Mouse (Mus musculus): ENCODE measurements around the gene Fbxw4. TPM values are rescaled to one million over a fixed set of nuclear protein-coding genes. Genes with fewer than 3 reads are reported as not detected.
"Not testable (repeated sequence)": the region's sequence is repeated elsewhere in the genome, so short reads cannot be mapped to it uniquely, and the experiment has no call there.

Gene Fbxw4
- total RNA-seq, 2 experiments from 2014 or later: 34.4 to 35.9 TPM

GRCm38 (mm10) chr19:45560153-45560890 lies 99.8 kb downstream of the Fbxw4 start, which contains the start of the genes Poll and Gm17018:
Gene Poll (minus strand): TSS chr19:45560531.
Gene Gm17018 (plus strand): TSS chr19:45560615.
- peak; percentile 82 to 85 for DNase-seq (ENCODE audit: low spot score in 2 of 2)
- intact Hi-C loops (cut with DNase I): no loop called here

GRCm38 (mm10) chr19:45554136-45554535 lies 106.0 kb downstream of the Fbxw4 start:
- DNase-seq (ENCODE audit: low spot score in 2 of 2): no peak
- intact Hi-C loops (cut with DNase I): no loop called here

- no peak for DNase-seq (ENCODE audit: low spot score in 2 of 2)
- intact Hi-C loops (cut with DNase I): no loop called here
These were observed 107.9 kb downstream of the Fbxw4 start for GRCm38 (mm10) chr19:45552187-45552586.

- DNase-seq (ENCODE audit: low spot score in 2 of 2): no peak
- intact Hi-C loops (cut with DNase I): loop anchor here (10.0 kb wide), 2 partner anchors 245 to 475 kb away; partner anchors contain the start of gene Kazald1
These were observed 110.2 kb downstream of the Fbxw4 start for GRCm38 (mm10) chr19:45549948-45550347.

DNA sequence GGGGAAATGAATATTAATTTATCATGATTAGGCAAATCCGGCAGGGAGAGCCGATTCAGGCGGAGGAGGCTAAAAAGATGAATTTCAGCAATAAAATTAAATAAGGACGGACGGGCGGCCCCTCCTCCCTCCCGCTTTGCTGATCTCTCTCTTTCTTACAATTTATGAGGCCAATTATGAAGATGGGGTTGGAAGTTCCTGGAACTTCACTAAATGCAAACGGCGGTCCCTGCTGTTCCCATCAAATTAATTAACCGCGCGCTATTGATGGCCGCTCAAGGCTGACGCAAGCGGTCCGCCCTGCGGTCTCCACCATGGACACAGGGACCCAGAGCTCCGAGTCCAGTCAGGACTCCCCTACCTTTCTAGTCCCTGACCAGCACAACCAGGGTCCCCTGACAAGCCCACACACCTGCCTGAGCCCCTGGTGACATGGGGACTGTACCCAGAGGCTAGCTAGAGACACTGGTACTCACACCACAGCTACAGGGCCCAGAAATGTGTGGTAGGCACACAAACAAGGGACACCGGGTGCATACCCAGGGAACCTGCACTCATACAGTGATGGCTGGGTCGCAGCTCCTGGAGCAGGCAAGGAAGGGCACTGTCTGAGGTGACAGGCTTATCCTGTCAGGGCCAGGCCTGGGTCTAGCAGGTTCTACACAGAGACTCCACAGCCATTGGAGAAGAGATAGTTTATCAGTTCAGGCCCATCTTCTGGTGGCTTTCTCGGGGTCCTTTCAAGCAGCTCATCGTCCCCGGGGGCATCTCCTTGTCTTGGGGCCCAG lies 110.8 kb downstream of the Fbxw4 start:
- no peak for DNase-seq (ENCODE audit: low spot score in 2 of 2)
- intact Hi-C loops (cut with DNase I): loop anchor here (10.0 kb wide), 2 partner anchors 245 to 475 kb away; partner anchors contain the start of gene Kazald1

GRCm38 (mm10) chr19:45548196-45548595 lies 111.9 kb downstream of the Fbxw4 start:
- intact Hi-C loops (cut with DNase I): loop anchor here (10.0 kb wide), 2 partner anchors 243 to 473 kb away; partner anchors contain the start of gene Kazald1
- not testable (repeated sequence) for DNase-seq (ENCODE audit: low spot score in 2 of 2)

- intact Hi-C loops (cut with DNase I): loop anchor here (1.0 to 10.0 kb wide), 4 partner anchors 58 to 470 kb away; partner anchors contain the start of gene Kazald1
- DNase-seq (ENCODE audit: low spot score in 2 of 2): peak; percentile 74 to 79
These were observed 115.2 kb downstream of the Fbxw4 start for GRCm38 (mm10) chr19:45544925-45545321.

DNA sequence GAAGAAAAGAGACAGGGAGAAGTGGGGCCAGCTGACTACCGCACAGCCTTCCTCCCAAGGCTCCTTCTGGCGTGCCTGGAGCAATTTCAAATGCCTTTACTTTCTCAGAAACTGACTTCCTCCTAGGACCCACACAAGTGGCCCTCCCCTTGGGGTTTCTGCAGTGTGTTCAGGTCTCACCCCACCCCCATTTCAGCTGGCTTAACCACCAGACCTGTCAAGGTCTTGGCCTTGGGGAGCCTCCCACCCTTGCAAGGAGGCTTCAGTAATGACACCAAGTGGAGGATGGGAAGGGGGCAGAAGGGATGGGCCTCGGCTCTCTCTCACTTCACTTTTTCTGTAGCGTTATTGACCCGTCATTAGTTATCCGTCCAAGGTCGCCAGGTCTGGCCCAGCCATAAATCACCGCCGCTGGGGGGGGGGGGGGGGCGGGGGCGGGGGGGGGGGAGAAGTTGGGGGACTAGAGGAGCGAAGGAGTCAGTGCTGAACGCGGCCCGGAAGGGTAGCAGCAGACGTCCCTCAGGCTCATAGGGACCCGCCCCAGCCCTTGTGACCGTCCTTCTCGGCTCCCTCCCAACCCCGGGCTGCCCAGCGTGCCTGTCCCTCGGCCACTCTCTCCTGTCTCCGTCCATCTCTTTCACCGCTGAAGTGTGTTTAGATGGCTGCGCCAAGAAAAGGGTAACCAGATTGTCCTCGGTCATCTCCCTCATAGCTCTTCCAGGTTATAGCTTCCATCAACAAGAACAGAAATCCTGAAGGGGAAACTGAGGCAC lies 115.8 kb downstream of the Fbxw4 start:
- no peak for DNase-seq (ENCODE audit: low spot score in 2 of 2)
- intact Hi-C loops (cut with DNase I): loop anchor here (5.0 to 10.0 kb wide), 3 partner anchors 57 to 470 kb away; partner anchors contain the start of gene Kazald1

DNA sequence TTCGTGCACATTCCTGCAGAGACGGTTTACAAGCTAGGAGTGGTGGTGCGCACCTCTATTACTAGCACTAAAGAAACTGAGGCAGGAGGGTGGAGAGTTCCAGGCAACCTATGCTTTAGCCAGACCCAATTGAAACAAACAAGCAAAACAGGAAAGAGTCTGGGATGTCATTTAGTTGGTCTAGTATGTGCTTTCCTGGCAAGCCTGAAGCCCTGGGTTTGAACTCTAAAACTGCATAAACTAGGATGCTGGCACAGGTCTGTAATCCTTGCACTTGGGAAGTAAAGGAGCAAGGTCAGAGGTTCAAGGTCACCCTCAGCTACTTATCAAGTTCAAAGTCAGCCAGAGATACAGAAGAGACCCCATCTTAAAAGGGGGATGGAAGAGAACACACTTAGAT lies 118.1 kb downstream of the Fbxw4 start:
- no peak for DNase-seq (ENCODE audit: low spot score in 2 of 2)
- intact Hi-C loops (cut with DNase I): loop anchor here (5.0 to 10.0 kb wide), 3 partner anchors 55 to 467 kb away; partner anchors contain the start of gene Kazald1

DNA sequence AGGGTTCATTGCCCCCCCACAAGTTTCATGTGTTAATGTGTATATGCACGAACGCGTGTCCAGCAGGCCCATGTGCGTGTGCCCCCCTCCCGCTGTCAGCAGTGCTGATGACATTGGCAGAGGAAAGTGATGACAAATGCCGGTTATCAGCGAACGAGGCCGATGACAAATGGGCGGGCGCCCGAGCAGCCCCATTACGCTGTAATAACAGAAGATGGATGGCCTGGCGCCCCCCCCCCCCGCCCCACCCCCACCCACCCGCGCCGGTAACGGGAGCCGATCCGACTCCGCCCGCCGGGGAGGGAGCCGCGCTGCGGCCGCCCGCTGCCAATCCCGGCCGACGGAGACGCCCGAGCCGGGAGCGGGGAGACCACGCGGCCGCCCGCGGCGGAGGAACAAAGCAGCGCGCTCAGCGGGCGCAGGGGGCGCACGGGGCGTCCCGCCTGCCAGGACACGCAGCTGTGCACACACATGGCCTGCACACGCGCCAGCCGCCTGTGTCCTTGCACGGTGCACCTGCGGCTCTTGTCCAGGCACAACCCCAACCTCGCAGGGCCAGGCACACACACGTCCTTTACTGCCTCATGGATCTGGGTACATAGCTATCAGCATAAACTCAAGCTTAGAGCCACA lies 118.6 kb downstream of the Fbxw4 start:
- intact Hi-C loops (cut with DNase I): loop anchor here (5.0 to 10.0 kb wide), 3 partner anchors 54 to 467 kb away; partner anchors contain the start of gene Kazald1
- DNase-seq (ENCODE audit: low spot score in 2 of 2): peak; percentile 52 to 53

DNA sequence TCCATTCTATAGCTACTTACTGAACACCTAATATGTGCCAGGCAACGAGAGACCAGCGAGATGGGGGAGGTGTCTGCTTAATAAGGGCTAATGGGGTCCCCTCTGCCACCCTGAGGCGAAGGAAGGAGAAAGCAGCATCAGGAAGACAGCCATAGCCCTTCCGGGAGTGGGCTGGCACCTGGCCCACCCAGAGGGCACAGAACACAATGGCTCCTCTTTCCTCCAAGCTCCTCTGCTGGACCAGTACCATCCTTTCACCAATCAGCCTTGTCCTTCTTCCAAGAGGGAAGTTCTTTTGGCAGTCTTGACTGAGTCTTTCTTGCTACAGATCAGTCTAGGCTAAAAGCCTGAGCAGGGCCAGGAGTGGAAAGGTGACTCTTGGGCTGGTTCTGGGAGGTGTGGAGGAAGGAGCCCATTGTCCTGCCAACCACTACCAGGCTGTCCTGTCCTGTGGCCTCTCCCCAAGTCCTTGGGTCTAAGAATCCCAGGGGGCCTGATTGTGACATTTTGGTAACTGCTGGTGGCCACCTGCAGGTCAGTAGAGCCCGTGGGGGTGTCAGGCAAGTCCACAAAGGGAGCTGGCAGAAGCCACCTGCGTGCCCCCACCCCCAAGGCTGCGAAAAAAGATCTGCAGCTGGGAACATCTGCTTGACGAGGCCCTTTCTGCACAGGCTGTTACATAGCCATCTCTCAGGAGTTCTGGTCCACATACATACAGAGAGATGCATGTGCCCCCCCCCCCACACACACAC lies 119.3 kb downstream of the Fbxw4 start:
- intact Hi-C loops (cut with DNase I): loop anchor here (5.0 to 10.0 kb wide), 3 partner anchors 54 to 466 kb away; partner anchors contain the start of gene Kazald1
- no peak for DNase-seq (ENCODE audit: low spot score in 2 of 2)

GRCm38 (mm10) chr19:45537505-45537904 lies 122.6 kb downstream of the Fbxw4 start:
- intact Hi-C loops (cut with DNase I): no loop called here
- DNase-seq (ENCODE audit: low spot score in 2 of 2): no peak

- intact Hi-C loops (cut with DNase I): no loop called here
- no peak for DNase-seq (ENCODE audit: low spot score in 2 of 2)
These were observed 124.2 kb downstream of the Fbxw4 start for GRCm38 (mm10) chr19:45535929-45536328.

GRCm38 (mm10) chr19:45535214-45535735 lies 124.8 kb downstream of the Fbxw4 start:
- no peak for DNase-seq (ENCODE audit: low spot score in 2 of 2)
- intact Hi-C loops (cut with DNase I): no loop called here

- intact Hi-C loops (cut with DNase I): no loop called here
- no peak for DNase-seq (ENCODE audit: low spot score in 2 of 2)
These were observed 126.5 kb downstream of the Fbxw4 start for GRCm38 (mm10) chr19:45533617-45534016.

- no peak for DNase-seq (ENCODE audit: low spot score in 2 of 2)
- intact Hi-C loops (cut with DNase I): no loop called here
These were observed 128.6 kb downstream of the Fbxw4 start for GRCm38 (mm10) chr19:45531554-45531953.

DNA sequence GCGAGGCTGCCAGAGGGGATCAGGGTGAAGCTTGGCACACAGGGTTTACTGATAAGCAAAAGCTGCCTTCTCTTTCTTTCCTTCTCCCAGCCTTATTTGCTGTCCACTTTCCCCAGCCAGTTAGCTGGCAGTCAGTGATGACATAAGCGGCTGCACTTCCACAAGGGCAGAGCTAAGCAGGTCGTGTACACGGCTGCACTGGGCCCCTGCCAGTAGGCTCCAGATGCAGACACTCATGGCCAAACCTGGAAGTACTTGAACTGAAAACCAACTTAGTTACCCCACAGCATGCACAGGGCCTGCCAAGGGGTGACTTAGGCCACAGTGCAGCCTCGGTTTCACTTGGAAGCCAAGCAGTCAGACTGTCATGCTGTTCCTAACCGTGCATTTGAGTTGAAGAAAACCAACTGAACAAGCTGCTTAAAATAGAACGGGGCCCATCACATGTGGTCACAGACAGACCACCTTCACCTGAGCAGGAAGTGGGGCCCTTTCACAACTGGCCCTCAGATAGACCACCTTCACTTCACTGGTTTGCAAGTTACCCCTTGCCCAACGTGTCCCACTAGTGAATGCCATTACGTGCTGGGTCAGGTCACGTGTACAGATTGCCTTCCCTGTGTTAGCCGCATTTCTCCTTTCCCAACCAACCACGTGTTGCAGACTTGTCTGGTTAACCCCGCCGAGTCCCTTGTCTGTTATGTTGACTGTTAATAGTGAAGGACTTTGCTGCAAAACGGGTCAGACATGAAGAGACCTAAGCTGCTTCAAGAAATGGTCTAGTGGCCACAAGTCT lies 129.7 kb downstream of the Fbxw4 start:
- no peak for DNase-seq (ENCODE audit: low spot score in 2 of 2)
- intact Hi-C loops (cut with DNase I): no loop called here

Measured in left cerebral cortex, postnatal 36 days (tissue).